Mouse (Mus musculus): ENCODE results near the gene Eml3. TPM values are rescaled to one million over a fixed set of nuclear protein-coding genes. Genes with fewer than 3 reads are reported as not detected.

The Eml3 gene
- polyA plus RNA-seq, 1 experiment: not detected

GRCm38 (mm10) chr19:8927891-8928525 lies 1.3 kb upstream of the Eml3 start:
- no peak for TF ChIP-seq CTCF (IDR thresholded peaks at IDR 0.05; ENCODE audit: insufficient read depth, low read depth, low read length)
- no peak for TF ChIP-seq POLR2A (IDR thresholded peaks at IDR 0.05; ENCODE audit: insufficient read depth, low read depth, low read length)
- Histone ChIP-seq H3K4me3 (ENCODE audit: insufficient read depth, low read depth, low read length) (no peak overlapping the region), H3K4me1 (ENCODE audit: control insufficient read depth, insufficient read depth, low read length) (0 out of 2 replicates have a peak, but pooled peaks cover 6% of the 10 kb centered on the region), H3K27ac (ENCODE audit: insufficient read depth, low read depth, low read length) (no peak overlapping the region)
- WGBS: 95% methylated on average over 12 of the region's 12 CpGs

DNA sequence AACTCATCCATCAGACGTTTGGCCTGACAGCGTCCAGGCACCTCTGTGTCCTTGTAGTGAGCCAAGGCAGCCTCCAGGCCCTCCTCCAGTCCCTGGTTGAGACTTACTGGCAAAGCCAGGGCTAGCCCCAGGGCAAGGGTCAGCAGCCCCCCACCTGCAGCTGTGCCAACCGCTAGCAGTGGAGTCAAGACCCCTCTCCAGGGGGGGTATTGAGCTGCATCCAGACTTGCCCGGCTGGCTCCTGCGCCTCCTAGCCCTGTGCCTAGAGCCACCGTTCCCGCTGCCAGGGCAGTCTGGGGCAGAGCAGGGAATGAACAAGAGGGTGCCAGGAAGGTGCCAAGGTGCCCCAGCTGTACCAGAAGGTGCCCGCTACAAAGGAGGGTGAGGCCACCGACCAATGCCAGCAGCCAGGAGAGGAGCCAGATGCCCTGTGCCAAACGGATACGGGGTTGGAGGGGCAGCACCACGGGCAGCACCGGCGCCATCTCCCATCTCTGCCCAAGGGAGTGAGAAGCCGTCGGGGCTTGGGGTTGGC lies 596 bp upstream of the Eml3 start:
- TF ChIP-seq POLR2A (IDR thresholded peaks at IDR 0.05; ENCODE audit: insufficient read depth, low read depth, low read length) (no peak), CTCF (IDR thresholded peaks at IDR 0.05; ENCODE audit: insufficient read depth, low read depth, low read length) (no peak)
- 20% methylated on average over 16 of the region's 16 CpGs for WGBS
- H3K27ac ChIP-seq (ENCODE audit: insufficient read depth, low read depth, low read length): no peak overlapping the region
- H3K4me3 ChIP-seq (ENCODE audit: insufficient read depth, low read depth, low read length): peak overlapping the region; percentile 48
- H3K4me1 ChIP-seq (ENCODE audit: control insufficient read depth, insufficient read depth, low read length): 0 out of 2 replicates have a peak, but pooled peaks cover 6% of the 10 kb centered on the region

GRCm38 (mm10) chr19:8930117-8930516 lies 765 bp downstream of the Eml3 start:
- Histone ChIP-seq H3K4me3 (ENCODE audit: insufficient read depth, low read depth, low read length) (peak overlapping the region; percentile 48), H3K27ac (ENCODE audit: insufficient read depth, low read depth, low read length) (no peak overlapping the region), H3K4me1 (ENCODE audit: control insufficient read depth, insufficient read depth, low read length) (0 out of 2 replicates have a peak, but pooled peaks cover 6% of the 10 kb centered on the region)
- WGBS: 19% methylated on average over 11 of the region's 11 CpGs
- no peak for TF ChIP-seq CTCF (IDR thresholded peaks at IDR 0.05; ENCODE audit: insufficient read depth, low read depth, low read length)
- TF ChIP-seq POLR2A (IDR thresholded peaks at IDR 0.05; ENCODE audit: insufficient read depth, low read depth, low read length): no peak

GRCm38 (mm10) chr19:8930771-8931170 lies 1.4 kb downstream of the Eml3 start:
- 88% methylated on average over 7 of the region's 7 CpGs for WGBS

GRCm38 (mm10) chr19:8936736-8937135 lies 7.4 kb downstream of the Eml3 start:
- 87% methylated on average over 2 of the region's 2 CpGs for WGBS
- H3K4me1 ChIP-seq (ENCODE audit: control insufficient read depth, insufficient read depth, low read length): peaks cover 5% of the 10 kb centered on the region
- no peak for TF ChIP-seq CTCF (IDR thresholded peaks at IDR 0.05; ENCODE audit: insufficient read depth, low read depth, low read length)
- TF ChIP-seq POLR2A (IDR thresholded peaks at IDR 0.05; ENCODE audit: insufficient read depth, low read depth, low read length): no peak
- no peak overlapping the region for H3K27ac ChIP-seq (ENCODE audit: insufficient read depth, low read depth, low read length)
- H3K4me3 ChIP-seq (ENCODE audit: insufficient read depth, low read depth, low read length): no peak overlapping the region

More at GRCm38 (mm10) chr19:8930771-8931170, 1.4 kb downstream of the Eml3 start:
- no peak for TF ChIP-seq POLR2A (IDR thresholded peaks at IDR 0.05; ENCODE audit: insufficient read depth, low read depth, low read length)
- no peak for TF ChIP-seq CTCF (IDR thresholded peaks at IDR 0.05; ENCODE audit: insufficient read depth, low read depth, low read length)
- Histone ChIP-seq H3K4me1 (ENCODE audit: control insufficient read depth, insufficient read depth, low read length) (0 out of 2 replicates have a peak, but pooled peaks cover 6% of the 10 kb centered on the region), H3K4me3 (ENCODE audit: insufficient read depth, low read depth, low read length) (no peak overlapping the region), H3K27ac (ENCODE audit: insufficient read depth, low read depth, low read length) (no peak overlapping the region)

- H3K27ac ChIP-seq (ENCODE audit: insufficient read depth, low read depth, low read length): no peak overlapping the region
- H3K4me3 ChIP-seq (ENCODE audit: insufficient read depth, low read depth, low read length): no peak overlapping the region
- TF ChIP-seq CTCF (IDR thresholded peaks at IDR 0.05; ENCODE audit: insufficient read depth, low read depth, low read length): no peak
- TF ChIP-seq POLR2A (IDR thresholded peaks at IDR 0.05; ENCODE audit: insufficient read depth, low read depth, low read length): no peak
- peaks cover 12% of the 10 kb centered on the region for H3K4me1 ChIP-seq (ENCODE audit: control insufficient read depth, insufficient read depth, low read length)
- 82% methylated on average over 15 of the region's 15 CpGs for WGBS
These were observed 11.3 kb downstream of the Eml3 start for GRCm38 (mm10) chr19:8940526-8941133.

DNA sequence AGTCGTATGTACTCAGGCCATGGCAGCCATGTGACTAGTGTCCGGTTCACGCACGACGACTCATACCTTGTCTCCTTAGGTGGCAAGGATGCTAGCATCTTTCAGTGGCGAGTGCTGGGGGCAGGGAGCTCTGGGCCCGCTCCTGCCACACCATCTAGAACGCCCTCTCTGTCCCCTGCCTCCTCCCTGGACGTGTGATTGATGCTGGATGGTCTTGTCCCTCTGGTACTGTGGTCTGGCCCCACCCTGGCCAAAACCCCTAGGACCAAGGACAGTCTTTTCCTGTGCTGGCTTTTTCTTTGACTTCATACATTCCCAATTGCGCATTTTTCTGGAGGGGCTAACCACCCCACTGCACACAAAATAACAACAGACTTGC lies 11.8 kb downstream of the Eml3 start:
- WGBS: 37% methylated on average over 10 of the region's 10 CpGs
- Histone ChIP-seq H3K4me3 (ENCODE audit: insufficient read depth, low read depth, low read length) (peak overlapping the region; percentile 83), H3K4me1 (ENCODE audit: control insufficient read depth, insufficient read depth, low read length) (peaks cover 12% of the 10 kb centered on the region), H3K27ac (ENCODE audit: insufficient read depth, low read depth, low read length) (peak overlapping the region; percentile 18; the same call in 1 of the 2 replicates)
- TF ChIP-seq POLR2A (IDR thresholded peaks at IDR 0.05; ENCODE audit: insufficient read depth, low read depth, low read length) (no peak), CTCF (IDR thresholded peaks at IDR 0.05; ENCODE audit: insufficient read depth, low read depth, low read length) (no peak)

DNA sequence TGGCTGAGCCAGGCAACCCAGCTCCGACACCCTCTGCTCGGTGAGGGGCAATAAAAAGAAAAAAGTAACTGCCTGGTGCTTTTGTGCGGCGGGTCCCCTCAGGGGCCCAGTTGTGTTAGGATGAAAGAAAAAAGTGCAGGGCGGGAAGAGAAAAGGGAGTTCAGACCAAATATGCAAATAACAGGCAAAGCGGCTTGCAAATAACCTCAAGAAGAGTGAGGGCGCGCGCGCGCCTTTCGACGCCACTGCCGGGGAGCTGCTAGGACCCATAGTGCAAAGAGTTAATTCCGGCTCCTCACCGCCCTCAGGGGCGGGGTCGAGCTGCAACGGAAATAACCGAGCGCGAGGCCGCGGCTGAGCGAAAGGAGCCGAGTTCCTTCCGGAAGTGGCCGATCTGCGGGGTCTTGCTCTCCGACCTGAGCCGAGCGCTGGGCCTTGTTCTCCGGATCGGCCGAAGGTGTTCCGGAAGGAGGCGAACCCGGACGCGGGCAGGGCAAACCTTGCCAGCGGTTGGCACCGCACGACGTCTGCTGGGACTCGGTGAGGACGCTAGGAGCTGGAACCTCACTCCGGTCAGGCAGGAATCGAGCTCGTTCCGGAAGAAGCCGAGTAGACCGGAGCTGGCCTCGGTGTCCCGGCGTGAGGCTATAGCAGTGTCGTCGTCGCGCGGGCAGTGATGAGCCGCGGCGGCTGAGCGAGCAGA lies 12.3 kb downstream of the Eml3 start, which contains the start of gene Mta2:
Gene Mta2 (plus strand): TSS at position 361 of the 703 bp plus-strand sequence.
- peak within 1 kb of the TSS; percentile 83 for H3K4me3 ChIP-seq (ENCODE audit: insufficient read depth, low read depth, low read length)
- TF ChIP-seq CTCF (IDR thresholded peaks at IDR 0.05; ENCODE audit: insufficient read depth, low read depth, low read length) (no peak), POLR2A (IDR thresholded peaks at IDR 0.05; ENCODE audit: insufficient read depth, low read depth, low read length) (peak; percentile 45; the same call in 1 of the 2 replicates)
- WGBS: under 1% methylated on average over 64 of the region's 64 CpGs
- H3K4me1 ChIP-seq (ENCODE audit: control insufficient read depth, insufficient read depth, low read length): peaks cover 12% of the 10 kb centered on the region
- H3K27ac ChIP-seq (ENCODE audit: insufficient read depth, low read depth, low read length): peak within 1 kb of the TSS; percentile 72

Measured in olfactory bulb, adult 2 months (tissue).